Mouse (Mus musculus): ENCODE data around the gene Gm6337. TPM values are rescaled to one million over a fixed set of nuclear protein-coding genes. Genes with fewer than 3 reads are reported as not detected.
"Not testable (repeated sequence)": the region's sequence is repeated elsewhere in the genome, so short reads cannot be mapped to it uniquely, and the experiment has no call there.

The Gm6337 gene
- total RNA-seq (2017): not detected in 2 replicates

GRCm38 (mm10) chr14:6058167-6058566, at the start of gene Gm6337:
Gene Gm6337, minus strand, starts transcription at chr14:6058267.
- ATAC-seq (replicated peaks; ENCODE audit: low read depth, poor library complexity, severe bottlenecking): not testable (repeated sequence)

GRCm38 (mm10) chr14:6107500-6107899, 49.4 kb upstream of the Gm6337 start:
- ATAC-seq (replicated peaks; ENCODE audit: low read depth, poor library complexity, severe bottlenecking): not testable (repeated sequence)

DNA sequence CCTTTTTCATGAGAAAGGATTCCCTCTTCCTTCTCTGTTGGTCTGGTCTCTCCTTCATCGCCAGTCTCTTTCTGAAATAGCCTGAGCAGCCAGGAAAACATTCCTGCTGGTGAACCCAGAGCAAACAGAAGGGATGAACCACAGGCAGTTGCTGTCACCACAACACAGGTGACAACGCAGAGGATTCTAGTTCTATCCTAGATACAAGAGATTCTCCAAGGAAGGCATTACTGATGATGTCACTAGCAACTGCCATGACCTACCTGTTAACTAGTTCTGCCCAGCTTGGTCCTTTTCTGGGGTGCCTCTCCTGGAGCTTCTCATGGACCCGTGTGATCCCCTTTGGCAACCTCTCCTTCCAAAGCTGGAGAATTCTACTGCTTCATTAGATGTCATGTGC, 35.8 kb upstream of the Gm6337 start, which contains the start of gene Gm8206:
Gene Gm8206 (minus strand): TSS at position 101 of the 400 bp plus-strand sequence.
- not testable (repeated sequence) for ATAC-seq (replicated peaks; ENCODE audit: low read depth, poor library complexity, severe bottlenecking)

Other genes with a start within 250 kb of the Gm6337 start
- not detected in 2 replicates for gene Gm3424, start 227.9 kb downstream of the Gm6337 start, total RNA-seq (2017)
- gene Gm8237, start 177.9 kb downstream of the Gm6337 start, total RNA-seq (2017): not detected in 2 replicates
- gene Gm3248, start 96.5 kb downstream of the Gm6337 start, total RNA-seq (2017): not detected in 2 replicates
- not detected in 2 replicates for gene Gm3453, start 79.1 kb downstream of the Gm6337 start, total RNA-seq (2017)
- not detected in 2 replicates for gene Gm8206, start 35.7 kb upstream of the Gm6337 start, total RNA-seq (2017)
- 0.55 and 0.97 TPM in 2 replicates for gene Gm3468, start 50.4 kb upstream of the Gm6337 start, total RNA-seq (2017)
- not detected in 2 replicates for gene Gm3476, start 67.5 kb upstream of the Gm6337 start, total RNA-seq (2017)
- gene Gm21560, start 161.0 kb upstream of the Gm6337 start, total RNA-seq (2017): not detected in 2 replicates
- not detected in 2 replicates for gene Gm3411, start 229.0 kb upstream of the Gm6337 start, total RNA-seq (2017)
- not detected in 2 replicates for gene Gm21103, start 246.6 kb upstream of the Gm6337 start, total RNA-seq (2017)